Mouse (Mus musculus): Measurements from ENCODE around the gene Clca2.

DNA sequence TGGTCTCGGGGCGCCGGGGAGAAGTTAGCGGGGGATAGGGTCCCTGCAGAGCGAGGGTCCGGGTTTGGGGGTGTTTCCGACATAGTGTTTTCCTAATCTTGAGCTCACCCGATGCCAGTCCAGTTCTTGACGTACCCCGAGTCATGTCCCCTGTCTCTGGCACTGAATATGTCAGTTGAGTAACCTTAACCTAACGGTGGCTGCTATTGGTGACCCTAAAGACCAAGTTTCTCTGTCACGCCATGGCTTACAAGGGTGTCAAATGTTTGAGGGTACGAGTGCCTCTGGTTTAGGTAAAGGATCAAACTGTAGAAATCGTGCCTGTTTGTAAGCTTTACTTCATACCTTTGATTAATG is 19.7 kb upstream of the Clca2 start:
- TF ChIP-seq POLR2A (IDR thresholded peaks at IDR 0.05; ENCODE audit: borderline replicate concordance, low read depth, low read length) (no peak), CTCF (IDR thresholded peaks at IDR 0.05; ENCODE audit: low read depth, low read length) (no peak)

Measured in bone marrow macrophage, adult 2 months (primary cell).